Mouse (Mus musculus): Measurements from ENCODE around the gene Adgrd1. TPM values are rescaled to one million over a fixed set of nuclear protein-coding genes. Genes with fewer than 3 reads are reported as not detected.

The Adgrd1 gene
- polyA plus RNA-seq, 1 experiment from 2014 or later, result 0.09 TPM

DNA sequence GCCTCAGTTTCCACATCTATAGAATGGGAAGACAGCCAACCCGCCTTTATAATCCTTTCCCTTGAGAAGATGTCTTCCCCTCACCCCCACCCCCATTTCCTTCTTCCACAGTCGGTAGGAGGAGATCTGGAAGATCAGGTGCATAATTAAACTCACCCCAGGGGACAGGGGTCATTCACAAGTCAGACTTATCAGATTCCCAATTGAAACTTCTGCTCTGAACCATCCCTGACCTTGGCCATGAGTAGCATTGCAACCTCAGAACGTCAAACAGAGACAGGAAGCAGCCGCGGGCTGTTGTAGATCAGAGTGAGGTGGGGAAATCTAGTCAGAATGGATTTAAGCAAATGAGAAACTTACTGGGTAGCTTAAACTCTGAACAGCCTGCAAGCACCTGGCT is 46.3 kb downstream of the Adgrd1 start:
- no peak for DNase-seq (ENCODE audit: low spot score)
- no peak overlapping the region for H3K27ac ChIP-seq (replicated peaks)
- H3K27me3 ChIP-seq (ENCODE audit: low read depth, poor library complexity, severe bottlenecking), result no peaks in the 10 kb centered on the region
- H3K9me3 ChIP-seq (replicated peaks), result no peaks in the 10 kb centered on the region
- H3K4me3 ChIP-seq, result no peak overlapping the region
- 65% methylated on average over 5 of the region's 5 CpGs for WGBS
- peaks cover 10% of the 10 kb centered on the region; the same call in 1 of the 2 replicates for H3K4me1 ChIP-seq
- no peaks in the 10 kb centered on the region for H3K36me3 ChIP-seq

DNA sequence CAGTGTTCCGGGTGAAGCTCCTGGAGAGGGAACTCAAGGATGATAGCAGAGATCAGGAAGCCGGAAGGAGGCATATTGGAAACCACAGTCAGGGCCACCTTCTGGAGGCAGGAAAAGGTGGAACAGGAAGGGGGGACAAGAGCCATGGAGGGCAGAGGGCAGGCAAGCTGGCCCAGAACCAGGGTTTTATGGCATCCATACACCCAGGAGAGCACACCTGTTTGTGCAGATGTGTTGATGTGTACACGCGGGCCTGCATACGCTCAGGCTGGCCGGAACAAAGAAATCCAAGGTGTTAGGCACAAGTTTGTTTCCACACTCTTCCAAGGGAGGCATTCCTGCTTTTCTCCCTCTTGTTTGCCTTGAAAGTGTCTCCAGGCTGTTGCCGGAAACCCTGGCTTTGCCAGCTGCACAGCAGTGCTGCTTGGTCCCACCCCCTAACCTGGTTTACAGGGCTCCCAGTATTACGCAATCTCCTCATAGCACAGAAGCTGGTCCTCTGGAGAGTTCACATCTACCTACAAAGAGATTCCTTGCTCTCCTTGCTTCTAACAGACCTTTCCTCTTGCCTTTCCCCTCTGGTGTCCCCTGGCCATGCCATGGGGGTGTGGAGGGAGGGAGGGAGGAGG is 48.9 kb downstream of the Adgrd1 start:
- peaks cover 7% of the 10 kb centered on the region for H3K4me1 ChIP-seq
- no peaks in the 10 kb centered on the region for H3K36me3 ChIP-seq
- no peaks in the 10 kb centered on the region for H3K27me3 ChIP-seq (ENCODE audit: low read depth, poor library complexity, severe bottlenecking)
- 0 out of 2 replicates have a peak overlapping the region, but pooled peaks have one; percentile 3 for H3K27ac ChIP-seq (replicated peaks)
- 90% methylated on average over 8 of the region's 8 CpGs for WGBS
- no peaks in the 10 kb centered on the region for H3K9me3 ChIP-seq (replicated peaks)
- no peak overlapping the region for H3K4me3 ChIP-seq
- DNase-seq (ENCODE audit: low spot score), result no peak

DNA sequence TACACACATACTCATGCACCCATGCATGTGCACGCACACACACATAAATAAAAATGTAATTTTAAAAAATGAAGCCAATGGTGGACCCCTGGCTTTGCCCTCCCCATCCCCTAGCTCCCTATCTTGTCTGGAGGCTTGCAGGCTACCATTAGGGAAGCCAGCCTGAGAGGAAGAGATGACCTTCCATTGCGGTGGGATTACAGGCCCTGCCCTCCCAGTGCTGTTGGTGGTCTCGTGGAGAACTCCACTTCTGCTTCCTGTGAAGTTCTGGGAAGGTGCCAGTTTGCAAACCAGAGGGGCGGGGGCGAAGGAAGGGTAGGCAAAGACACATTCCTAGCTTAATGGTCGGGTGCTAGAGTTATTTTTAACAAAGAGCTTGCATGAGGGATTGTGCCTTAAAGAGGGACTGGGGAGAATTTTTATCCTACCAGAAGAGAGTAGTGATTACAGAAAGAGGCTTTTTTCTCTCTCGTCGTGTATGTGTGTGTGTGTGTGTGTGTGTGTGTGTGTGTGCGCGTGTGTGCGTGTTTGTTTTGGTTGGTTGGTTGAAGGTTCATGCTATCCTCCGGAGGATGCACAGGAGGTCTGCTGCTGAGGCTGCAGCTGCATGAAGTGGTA is 50.5 kb downstream of the Adgrd1 start:
- no peaks in the 10 kb centered on the region for H3K36me3 ChIP-seq
- H3K4me1 ChIP-seq, result peaks cover 21% of the 10 kb centered on the region
- H3K4me3 ChIP-seq, result no peak overlapping the region
- no peak for DNase-seq (ENCODE audit: low spot score)
- WGBS, result 84% methylated on average over 12 of the region's 12 CpGs
- no peaks in the 10 kb centered on the region for H3K9me3 ChIP-seq (replicated peaks)
- no peaks in the 10 kb centered on the region for H3K27me3 ChIP-seq (ENCODE audit: low read depth, poor library complexity, severe bottlenecking)
- H3K27ac ChIP-seq (replicated peaks), result no peak overlapping the region

DNA sequence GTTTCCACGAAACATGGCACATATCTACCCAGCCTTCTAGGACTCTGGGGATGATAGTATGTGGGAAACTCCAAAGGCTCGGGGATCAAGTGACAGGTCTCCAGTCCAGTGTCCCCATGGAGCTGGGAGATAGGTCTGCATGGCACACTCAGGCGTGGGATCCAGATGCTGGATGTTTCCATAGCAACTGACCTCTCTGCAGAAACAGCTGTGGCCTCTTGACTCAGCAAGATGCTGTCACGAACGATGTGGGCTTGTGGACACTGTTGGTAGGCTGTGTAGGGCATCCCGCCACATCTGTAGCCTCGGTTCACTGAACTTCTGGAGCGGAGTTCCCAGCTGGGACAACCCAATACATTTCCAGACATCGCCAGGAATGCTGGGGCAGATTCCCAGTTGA is 51.9 kb downstream of the Adgrd1 start:
- Histone ChIP-seq H3K27ac (replicated peaks) (no peak overlapping the region; the same call in 1 of the 2 replicates), H3K4me1 (peaks cover 22% of the 10 kb centered on the region), H3K4me3 (no peak overlapping the region), H3K9me3 (replicated peaks) (no peaks in the 10 kb centered on the region), H3K27me3 (ENCODE audit: low read depth, poor library complexity, severe bottlenecking) (0 out of 2 replicates have a peak, but pooled peaks cover 5% of the 10 kb centered on the region), H3K36me3 (no peaks in the 10 kb centered on the region)
- WGBS, result 68% methylated on average over 9 of the region's 9 CpGs
- no peak for DNase-seq (ENCODE audit: low spot score)

DNA sequence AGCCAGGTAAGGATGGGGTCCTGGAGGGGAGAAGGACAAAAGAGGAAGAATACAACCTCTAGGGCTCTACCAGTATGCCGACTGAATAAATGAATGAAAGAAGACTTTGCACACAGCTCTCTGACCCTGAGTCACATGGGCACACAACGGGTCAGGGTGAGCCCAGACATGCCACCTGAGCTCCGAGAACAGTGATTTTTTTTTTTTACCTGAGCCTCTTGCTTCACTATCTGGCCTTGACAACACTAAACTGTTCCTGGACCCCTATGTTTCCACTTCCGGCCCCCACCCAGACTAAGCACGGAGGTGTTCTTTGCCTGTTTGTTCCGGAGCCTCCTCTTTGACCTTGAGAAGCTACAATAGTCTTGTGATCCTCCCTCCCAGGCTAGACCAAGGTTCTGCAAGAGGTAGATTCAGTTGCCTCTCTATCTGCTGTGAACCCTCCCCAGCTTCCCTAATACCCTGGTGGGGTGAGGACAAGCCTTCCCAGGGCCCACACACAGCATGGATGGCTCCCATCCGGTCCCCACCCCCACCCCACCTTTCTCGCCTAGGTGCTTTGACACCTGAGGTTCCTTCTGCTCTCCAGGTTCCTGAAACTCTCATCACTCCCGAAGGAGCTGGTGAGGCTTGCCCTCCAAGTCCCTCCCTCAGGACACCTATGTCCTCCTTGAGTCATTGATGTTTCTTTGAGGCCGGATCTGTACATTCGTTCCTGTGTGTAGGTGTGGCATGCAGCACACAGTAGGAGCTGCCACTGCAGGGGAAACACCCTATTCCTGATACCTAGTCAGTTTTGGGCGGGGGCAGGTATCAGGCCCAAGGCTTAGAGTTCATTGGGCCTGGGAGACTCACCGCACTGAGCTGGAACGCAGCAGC is 58.7 kb downstream of the Adgrd1 start:
- no peak for DNase-seq (ENCODE audit: low spot score)
- 68% methylated on average over 14 of the region's 14 CpGs for WGBS
- H3K27me3 ChIP-seq (ENCODE audit: low read depth, poor library complexity, severe bottlenecking), result 0 out of 2 replicates have a peak, but pooled peaks cover 10% of the 10 kb centered on the region
- no peaks in the 10 kb centered on the region for H3K9me3 ChIP-seq (replicated peaks)
- peaks cover 44% of the 10 kb centered on the region for H3K4me1 ChIP-seq
- H3K4me3 ChIP-seq, result peak overlapping the region; percentile 25
- H3K36me3 ChIP-seq, result no peaks in the 10 kb centered on the region
- H3K27ac ChIP-seq (replicated peaks), result peak overlapping the region; percentile 88

DNA sequence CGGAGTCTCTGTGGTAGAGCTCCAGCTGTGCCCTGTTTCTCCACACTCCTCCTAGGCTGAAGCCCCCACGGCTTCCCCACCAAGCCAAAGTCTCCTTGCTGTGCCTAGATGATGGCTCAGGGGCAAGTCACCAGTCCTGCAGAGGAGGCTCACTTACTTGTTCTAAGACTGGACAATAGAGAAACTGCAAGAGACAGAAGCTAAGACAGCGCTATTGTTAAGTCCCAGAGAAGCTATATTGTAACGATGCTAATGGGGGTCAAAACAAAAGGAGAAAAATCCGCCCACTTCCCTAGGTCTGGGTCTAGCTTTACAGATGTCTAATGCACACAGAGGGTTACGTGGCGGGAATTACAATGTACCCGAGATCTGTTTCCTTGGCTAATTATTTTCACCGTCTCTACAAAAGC is 59.4 kb downstream of the Adgrd1 start:
- H3K36me3 ChIP-seq, result no peaks in the 10 kb centered on the region
- H3K4me3 ChIP-seq, result peak overlapping the region; percentile 25
- peak overlapping the region; percentile 88 for H3K27ac ChIP-seq (replicated peaks)
- WGBS, result 12% methylated on average over 9 of the region's 9 CpGs
- peaks cover 46% of the 10 kb centered on the region for H3K4me1 ChIP-seq
- DNase-seq (ENCODE audit: low spot score), result peak; percentile 58
- no peaks in the 10 kb centered on the region for H3K9me3 ChIP-seq (replicated peaks)
- H3K27me3 ChIP-seq (ENCODE audit: low read depth, poor library complexity, severe bottlenecking), result 0 out of 2 replicates have a peak, but pooled peaks cover 10% of the 10 kb centered on the region

DNA sequence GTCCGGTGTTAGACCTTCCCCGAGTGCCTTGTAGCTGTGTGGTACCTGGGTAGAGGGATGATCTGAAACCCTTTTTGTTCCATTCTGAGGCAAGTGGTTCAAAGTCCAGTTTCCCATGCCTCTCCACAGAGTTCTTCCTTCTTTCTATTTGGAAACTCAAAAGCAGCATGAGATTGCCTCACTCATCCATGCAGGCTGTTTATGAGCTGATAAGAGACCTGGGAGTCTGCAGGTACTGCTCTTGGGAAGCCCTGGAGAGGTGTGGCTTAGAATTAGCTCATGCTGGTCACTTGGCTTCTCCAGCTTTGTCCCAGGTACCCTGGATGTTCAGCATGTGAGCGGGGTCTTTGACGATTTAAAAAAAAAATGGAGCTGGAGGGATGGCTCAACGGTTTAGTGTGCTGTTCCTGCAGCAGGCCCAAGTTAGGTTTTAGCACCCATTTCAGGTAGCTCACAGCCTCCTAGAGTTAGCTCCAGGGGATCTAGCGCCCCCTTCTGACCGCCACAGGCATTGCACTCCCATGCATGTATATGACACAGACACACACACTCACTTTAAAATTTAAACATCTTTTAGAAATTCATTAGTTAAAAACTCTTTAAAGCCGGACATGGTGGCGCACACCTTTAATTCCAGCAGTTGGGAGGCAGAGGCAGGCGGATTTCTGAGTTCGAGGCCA is 65.0 kb downstream of the Adgrd1 start:
- Histone ChIP-seq H3K9me3 (replicated peaks) (no peaks in the 10 kb centered on the region), H3K4me1 (peaks cover 30% of the 10 kb centered on the region), H3K27ac (replicated peaks) (no peak overlapping the region), H3K27me3 (ENCODE audit: low read depth, poor library complexity, severe bottlenecking) (no peaks in the 10 kb centered on the region), H3K4me3 (no peak overlapping the region), H3K36me3 (no peaks in the 10 kb centered on the region)
- DNase-seq (ENCODE audit: low spot score), result no peak
- 83% methylated on average over 11 of the region's 11 CpGs for WGBS

DNA sequence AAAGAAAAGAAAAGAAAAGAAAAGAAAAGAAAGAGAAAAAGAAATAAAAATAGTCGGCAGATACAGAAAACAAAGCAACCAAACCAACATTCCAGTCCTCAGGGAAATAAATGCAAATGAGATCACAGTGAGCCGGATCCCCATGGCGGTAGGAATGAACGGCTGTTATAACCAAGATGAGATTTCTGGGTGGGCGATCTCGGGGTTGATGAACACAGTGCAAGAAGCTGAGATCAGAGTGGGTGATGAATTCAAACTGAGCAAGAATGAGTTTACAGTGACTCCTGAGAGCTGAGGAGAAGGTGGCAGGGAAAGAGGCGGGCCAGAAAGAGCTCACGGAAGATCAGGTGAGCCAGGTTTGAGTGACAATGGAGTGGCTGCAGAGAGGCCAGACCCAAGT is 66.9 kb downstream of the Adgrd1 start:
- no peaks in the 10 kb centered on the region for H3K27me3 ChIP-seq (ENCODE audit: low read depth, poor library complexity, severe bottlenecking)
- no peaks in the 10 kb centered on the region for H3K9me3 ChIP-seq (replicated peaks)
- DNase-seq (ENCODE audit: low spot score), result no peak
- WGBS, result 76% methylated on average over 8 of the region's 8 CpGs
- H3K27ac ChIP-seq (replicated peaks), result no peak overlapping the region
- H3K36me3 ChIP-seq, result no peaks in the 10 kb centered on the region
- no peak overlapping the region for H3K4me3 ChIP-seq
- H3K4me1 ChIP-seq, result peaks cover 18% of the 10 kb centered on the region; the same call in 1 of the 2 replicates

DNA sequence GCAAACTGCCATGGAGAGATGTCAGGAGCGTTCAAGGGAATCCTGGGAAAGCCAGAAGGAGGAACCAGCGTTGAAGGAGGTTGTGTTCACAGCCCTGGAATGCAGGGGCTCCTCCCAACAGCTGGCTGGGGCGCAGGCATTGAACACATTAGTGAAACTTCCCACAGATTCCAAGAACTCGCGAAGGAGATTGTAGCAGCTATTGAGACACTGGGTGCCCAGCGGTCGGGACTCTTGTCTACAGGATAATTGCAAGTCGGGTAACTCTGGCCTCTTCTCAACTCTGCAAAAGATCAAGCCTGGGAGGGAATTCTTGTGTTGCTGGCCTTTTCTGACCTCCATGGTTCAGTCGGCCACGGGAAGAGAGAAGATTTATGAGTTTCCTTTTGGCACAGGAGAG is 67.5 kb downstream of the Adgrd1 start:
- Histone ChIP-seq H3K9me3 (replicated peaks) (no peaks in the 10 kb centered on the region), H3K27me3 (ENCODE audit: low read depth, poor library complexity, severe bottlenecking) (no peaks in the 10 kb centered on the region), H3K27ac (replicated peaks) (no peak overlapping the region; the same call in 1 of the 2 replicates), H3K4me1 (peaks cover 19% of the 10 kb centered on the region), H3K36me3 (no peaks in the 10 kb centered on the region), H3K4me3 (no peak overlapping the region)
- no peak for DNase-seq (ENCODE audit: low spot score)
- WGBS, result 61% methylated on average over 10 of the region's 10 CpGs

DNA sequence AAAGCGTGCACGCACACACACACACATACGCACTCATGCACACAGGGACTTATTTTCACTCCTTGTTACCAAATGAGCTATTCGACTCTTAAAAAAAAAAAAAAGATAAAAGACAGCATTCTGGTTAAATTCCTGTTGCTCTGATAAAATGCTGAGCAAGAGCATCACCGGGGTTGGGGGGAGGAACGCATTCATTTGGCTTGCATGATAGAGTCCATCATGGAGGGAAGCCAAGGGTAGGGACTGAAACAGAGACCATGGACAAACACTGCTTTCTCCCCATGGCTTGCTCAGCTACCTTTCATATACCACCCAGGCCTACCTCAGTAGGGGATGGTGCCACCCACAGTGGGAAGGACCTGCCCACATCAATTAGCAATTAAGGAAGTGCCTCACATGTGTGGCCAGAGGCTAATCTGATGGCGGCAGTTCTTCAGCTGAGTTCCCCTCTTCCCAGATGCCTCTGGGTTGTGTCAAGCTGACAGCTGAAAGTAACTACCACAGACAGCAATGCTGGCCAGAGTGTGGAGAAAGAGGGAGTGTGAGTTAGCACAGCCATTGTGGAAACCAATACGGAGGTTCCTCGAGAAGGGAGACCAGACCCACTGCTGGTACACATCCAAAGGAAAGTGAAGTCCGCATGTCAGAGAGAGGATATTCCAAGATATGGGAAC is 68.5 kb downstream of the Adgrd1 start:
- DNase-seq (ENCODE audit: low spot score), result no peak

DNA sequence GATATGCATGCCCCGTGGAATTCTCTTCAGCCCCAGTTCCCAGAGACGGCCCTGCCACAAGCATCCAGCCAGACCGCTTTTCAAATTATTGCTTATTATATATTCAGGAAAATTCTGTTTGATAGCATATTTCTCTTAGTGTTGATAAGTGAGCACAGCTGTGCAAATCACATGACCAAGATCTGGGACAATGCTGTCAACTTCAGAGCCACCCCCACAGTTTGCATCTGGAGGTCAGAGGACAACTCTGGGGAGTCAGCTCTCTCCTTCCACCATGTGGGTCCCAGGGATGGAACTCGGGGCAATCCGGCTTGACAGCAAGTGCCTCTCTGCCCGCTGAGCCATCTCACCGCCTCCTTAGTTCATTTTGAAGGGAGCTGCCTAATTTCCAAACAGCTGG is 69.0 kb downstream of the Adgrd1 start:
- H3K27me3 ChIP-seq (ENCODE audit: low read depth, poor library complexity, severe bottlenecking), result no peaks in the 10 kb centered on the region
- WGBS, result 86% methylated on average over 7 of the region's 7 CpGs
- no peaks in the 10 kb centered on the region for H3K9me3 ChIP-seq (replicated peaks)

More for the DNA sequence above, 68.5 kb downstream of the Adgrd1 start:
- no peak overlapping the region for H3K4me3 ChIP-seq
- no peak overlapping the region for H3K27ac ChIP-seq (replicated peaks)
- no peaks in the 10 kb centered on the region for H3K27me3 ChIP-seq (ENCODE audit: low read depth, poor library complexity, severe bottlenecking)
- H3K36me3 ChIP-seq, result no peaks in the 10 kb centered on the region
- WGBS, result 93% methylated on average over 10 of the region's 10 CpGs
- H3K9me3 ChIP-seq (replicated peaks), result no peaks in the 10 kb centered on the region
- peaks cover 28% of the 10 kb centered on the region for H3K4me1 ChIP-seq

DNA sequence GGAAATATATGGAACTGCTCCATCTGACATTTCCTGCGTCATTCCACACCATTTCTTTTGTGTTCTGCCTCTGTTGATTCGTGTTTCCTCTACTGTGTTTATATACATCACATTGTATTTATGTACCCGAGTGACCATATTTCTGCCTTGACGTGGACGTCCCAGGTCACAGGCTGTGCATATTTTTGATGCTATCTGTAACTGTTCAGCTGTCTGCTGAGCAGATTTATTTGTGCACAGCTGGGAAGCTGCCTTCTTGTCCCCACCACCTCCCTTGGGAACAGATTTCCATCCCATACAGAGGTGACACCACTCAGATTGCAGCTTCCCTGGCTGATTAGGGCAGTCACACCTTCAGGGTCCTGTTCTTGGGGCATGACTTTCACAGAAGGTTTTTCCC is 72.5 kb downstream of the Adgrd1 start:
- H3K36me3 ChIP-seq, result no peaks in the 10 kb centered on the region
- no peak overlapping the region for H3K4me3 ChIP-seq
- DNase-seq (ENCODE audit: low spot score), result no peak
- peak overlapping the region; percentile 68 for H3K27ac ChIP-seq (replicated peaks)
- no peaks in the 10 kb centered on the region for H3K27me3 ChIP-seq (ENCODE audit: low read depth, poor library complexity, severe bottlenecking)
- WGBS, result 80% methylated on average over 5 of the region's 5 CpGs
- no peaks in the 10 kb centered on the region for H3K9me3 ChIP-seq (replicated peaks)
- peaks cover 19% of the 10 kb centered on the region for H3K4me1 ChIP-seq

More for the DNA sequence above, 69.0 kb downstream of the Adgrd1 start:
- no peaks in the 10 kb centered on the region for H3K36me3 ChIP-seq
- H3K27ac ChIP-seq (replicated peaks), result no peak overlapping the region
- H3K4me3 ChIP-seq, result no peak overlapping the region
- H3K4me1 ChIP-seq, result peaks cover 29% of the 10 kb centered on the region
- DNase-seq (ENCODE audit: low spot score), result no peak
